18 mouse cellular contexts compared by ENCODE assay signal in genomic region chr13:20371501-20371900, GRCm38 (mm10).
DNase-seq lines count a peak whose midpoint lies in the region; ATAC-seq and TF ChIP-seq lines count a peak whose summit lies in the region.
"Had no signal": no experiment of that assay in that cellular context is flagged by ENCODE, and none has a peak within 500 bp of the region (broad histone marks: within the 10 kb centered on the region; RNA-seq: fewer than 3 reads in every experiment).

No protein-coding gene starts in this region.

- in situ Hi-C loops in CH12.LX (cut with MboI; ENCODE audit: low pct_ligation_motif_present, low pct_unique_long_range_greater_than_20kb, low sequenced_read_pairs), result no loop called here

- H3K4me2 ChIP-seq in kidney, embryonic 14.5 days (replicated peaks; ENCODE audit: low read depth, low read length), result no peak overlapping the region
- H3K4me2 ChIP-seq in neural tube, embryonic 13.5 days, result no peak overlapping the region
- H3K4me2 ChIP-seq in CH12.LX (ENCODE audit: insufficient read depth, low read depth, poor library complexity, severe bottlenecking), result peak overlapping the region; percentile 98
- H3K4me2 ChIP-seq: liver, embryonic 11.5 days; lung, embryonic 14.5 days had no signal

- TF ChIP-seq POLR2A in CH12.LX (IDR thresholded peaks at IDR 0.05; ENCODE audit: low read depth, low read length), result no peak

- no peak for ATAC-seq in kidney, embryonic 14.5 days (ENCODE audit: low FRiP score, low TSS enrichment)
- ATAC-seq in neural tube, embryonic 13.5 days (ENCODE audit: low read depth), result no peak
- ATAC-seq: forebrain, embryonic 14.5 days had no signal

- H3K4me3 ChIP-seq in kidney, embryonic 14.5 days (ENCODE audit: low read length), result no peak overlapping the region
- no peak overlapping the region for H3K4me3 ChIP-seq in neural tube, embryonic 13.5 days
- H3K4me3 ChIP-seq in CH12.LX (replicated peaks in 1 of 3; ENCODE audit: low read depth in 2 of 3, low read length in 2 of 3, poor library complexity in 1 of 3), result peak overlapping the region; percentile 15 to 43 (median 40)
- H3K4me3 ChIP-seq: erythroblast, embryonic 14.5 days; layer of hippocampus, adult 2 months; limb, embryonic 10.5 days; midbrain, embryonic 10.5 days had no signal

- no peak for TF ChIP-seq RAD21 in CH12.LX (IDR thresholded peaks at IDR 0.05; ENCODE audit: low read depth, low read length)

- peaks cover 5% of the 10 kb centered on the region; the same call in 1 of the 2 replicates for H3K4me1 ChIP-seq in kidney, embryonic 14.5 days (ENCODE audit: control insufficient read depth, insufficient read depth, low read length)
- peaks cover 37% of the 10 kb centered on the region for H3K4me1 ChIP-seq in neural tube, embryonic 13.5 days (replicated peaks)
- peaks cover 15 to 51% of the 10 kb centered on the region in 2 experiments for H3K4me1 ChIP-seq in CH12.LX (ENCODE audit: control insufficient read depth in 1 of 2, insufficient read depth in 2 of 2)

- peak; percentile 94 for TF ChIP-seq EP300 in CH12.LX (IDR thresholded peaks at IDR 0.05; ENCODE audit: low read length)

- TF ChIP-seq CTCF in CH12.LX (conservative IDR thresholded peaks at IDR 0.05 in 1 of 2, IDR thresholded peaks at IDR 0.05 in 1 of 2; ENCODE audit: low read depth in 2 of 2, low read length in 2 of 2), result no peak

- 0 out of 2 replicates have a peak overlapping the region, but pooled peaks have one; percentile 47 for H3K27ac ChIP-seq in kidney, embryonic 14.5 days (ENCODE audit: low read depth, low read length)
- H3K27ac ChIP-seq in neural tube, embryonic 13.5 days (replicated peaks), result peak overlapping the region; percentile 88; the same call in 1 of the 2 replicates
- peak overlapping the region; percentile 52 for H3K27ac ChIP-seq in CH12.LX (ENCODE audit: insufficient read depth, low read depth)
- H3K27ac ChIP-seq: layer of hippocampus, adult 2 months; limb, embryonic 10.5 days; midbrain, embryonic 10.5 days had no signal

- no peaks in the 10 kb centered on the region for H3K9me3 ChIP-seq in kidney, embryonic 14.5 days (ENCODE audit: control insufficient read depth, low read length)
- no peaks in the 10 kb centered on the region for H3K9me3 ChIP-seq in neural tube, embryonic 13.5 days
- H3K9me3 ChIP-seq in CH12.LX (replicated peaks; ENCODE audit: low read length), result no peaks in the 10 kb centered on the region
- H3K9me3 ChIP-seq: limb, embryonic 10.5 days; midbrain, embryonic 10.5 days had no signal

- 70% methylated on average over 6 of the region's 6 CpGs for WGBS in kidney, embryonic 14.5 days
- 73% methylated on average over 6 of the region's 6 CpGs for WGBS in neural tube, embryonic 13.5 days

- no peaks in the 10 kb centered on the region; the same call in 1 of the 2 replicates for H3K79me2 ChIP-seq in CH12.LX (replicated peaks; ENCODE audit: control insufficient read depth, extremely low read depth, insufficient read depth, poor library complexity, severe bottlenecking)

- dilution Hi-C loops in CH12.LX (cut with MboI; ENCODE audit: extremely low pct_ligation_motif_present, extremely low pct_unique_long_range_greater_than_20kb, low sequenced_read_pairs), result no loop called here

- no peak overlapping the region for H3K9ac ChIP-seq in kidney, embryonic 14.5 days (ENCODE audit: low read depth, low read length)
- H3K9ac ChIP-seq in neural tube, embryonic 13.5 days, result no peak overlapping the region
- 0 out of 2 replicates have a peak overlapping the region, but pooled peaks have one; percentile 57 for H3K9ac ChIP-seq in CH12.LX (ENCODE audit: insufficient read depth, low read depth)
- H3K9ac ChIP-seq: lung, embryonic 14.5 days had no signal

- H3K27me3 ChIP-seq in kidney, embryonic 14.5 days (ENCODE audit: control insufficient read depth, insufficient read depth, low read length), result no peaks in the 10 kb centered on the region
- H3K27me3 ChIP-seq in neural tube, embryonic 13.5 days, result no peaks in the 10 kb centered on the region
- no peaks in the 10 kb centered on the region for H3K27me3 ChIP-seq in CH12.LX (replicated peaks)

- H3K36me3 ChIP-seq in kidney, embryonic 14.5 days (ENCODE audit: control insufficient read depth, insufficient read depth, low read length), result no peaks in the 10 kb centered on the region
- no peaks in the 10 kb centered on the region for H3K36me3 ChIP-seq in neural tube, embryonic 13.5 days
- peaks cover 10 to 58% of the 10 kb centered on the region in 2 experiments for H3K36me3 ChIP-seq in CH12.LX (replicated peaks in 1 of 2; ENCODE audit: control insufficient read depth in 1 of 2, insufficient read depth in 1 of 2, low read length in 1 of 2)
- H3K36me3 ChIP-seq: limb, embryonic 10.5 days; midbrain, embryonic 10.5 days had no signal

- no peak for DNase-seq in kidney, adult 11 months
- no peak for DNase-seq in neural tube, embryonic 10.5 days (ENCODE audit: extremely low spot score, low spot score)
- peak; percentile 86 for DNase-seq in CH12.LX (ENCODE audit: extremely low read depth)
- no peak for DNase-seq in thymus, postnatal 10 days (ENCODE audit: low spot score in 2 of 2)
- DNase-seq in adrenal gland, postnatal 10 days, result no peak
- DNase-seq: adrenal gland, adult 8-10 months; cerebellum, adult 11-12 months; cerebellum, postnatal 36 days; lung, embryonic 14.5 days; lung, postnatal 4 days had no signal

TF ChIP-seq in CH12.LX, 34 proteins besides CTCF, POLR2A, EP300 and RAD21:
- TF ChIP-seq UBTF (IDR thresholded peaks at IDR 0.05; ENCODE audit: low read depth, low read length), result no peak
- peak; percentile 97 for TF ChIP-seq IRF4 (IDR thresholded peaks at IDR 0.05; ENCODE audit: low read depth, low read length)
- no peak for TF ChIP-seq TBP (conservative IDR thresholded peaks at IDR 0.05; ENCODE audit: low read depth, low read length)
- TF ChIP-seq ZNF384 (IDR thresholded peaks at IDR 0.05; ENCODE audit: low read depth, low read length), result no peak
- TF ChIP-seq CHD2 (IDR thresholded peaks at IDR 0.05; ENCODE audit: low read length), result 0 out of 2 replicates have a peak, but pooled peaks have one; percentile 34
- TF ChIP-seq ETS1 (conservative IDR thresholded peaks at IDR 0.05; ENCODE audit: low read depth, low read length), result peak; percentile 45; the same call in 1 of the 2 replicates
- TF ChIP-seq ZC3H11A (IDR thresholded peaks at IDR 0.05; ENCODE audit: low read depth, low read length), result no peak
- peak; percentile 16; the same call in 1 of the 2 replicates for TF ChIP-seq HCFC1 (IDR thresholded peaks at IDR 0.05; ENCODE audit: low read depth, low read length)
- no peak for TF ChIP-seq ZMIZ1 (IDR thresholded peaks at IDR 0.05; ENCODE audit: low read depth, low read length)
- TF ChIP-seq GABPA (IDR thresholded peaks at IDR 0.05; ENCODE audit: insufficient replicate concordance, low read depth, low read length), result no peak
- 0 out of 2 replicates have a peak, but pooled peaks have one; percentile 32 for TF ChIP-seq MAX (IDR thresholded peaks at IDR 0.05; ENCODE audit: low read length)
- peak; percentile 56 for TF ChIP-seq BHLHE40 (IDR thresholded peaks at IDR 0.05; ENCODE audit: low read depth, low read length)
- TF ChIP-seq KAT2A (IDR thresholded peaks at IDR 0.05; ENCODE audit: insufficient replicate concordance, low read length), result 0 out of 2 replicates have a peak, but pooled peaks have one; percentile 20
- TF ChIP-seq PAX5 (IDR thresholded peaks at IDR 0.05; ENCODE audit: low read length), result no peak
- no peak for TF ChIP-seq NELFE (IDR thresholded peaks at IDR 0.05; ENCODE audit: low read depth, low read length)
- peak; percentile 92 for TF ChIP-seq JUND (conservative IDR thresholded peaks at IDR 0.05; ENCODE audit: low read depth, low read length)
- no peak for TF ChIP-seq ZKSCAN1 (IDR thresholded peaks at IDR 0.05; ENCODE audit: borderline replicate concordance, low read depth, low read length)
- peak; percentile 39; the same call in 1 of the 2 replicates for TF ChIP-seq TCF12 (IDR thresholded peaks at IDR 0.05; ENCODE audit: low read depth, low read length)
- 0 out of 2 replicates have a peak, but pooled peaks have one; percentile 57 for TF ChIP-seq RCOR1 (conservative IDR thresholded peaks at IDR 0.05; ENCODE audit: low read depth, low read length)
- TF ChIP-seq SMC3 (IDR thresholded peaks at IDR 0.05; ENCODE audit: low read depth, low read length), result no peak
- TF ChIP-seq MEF2A (IDR thresholded peaks at IDR 0.05; ENCODE audit: borderline replicate concordance, low read depth, low read length), result peak; percentile 51; the same call in 1 of the 2 replicates
- no peak for TF ChIP-seq POLR2AphosphoS2 (IDR thresholded peaks at IDR 0.05; ENCODE audit: low read depth, low read length)
- no peak for TF ChIP-seq SIN3A (IDR thresholded peaks at IDR 0.05; ENCODE audit: low read length)
- TF ChIP-seq MAZ (IDR thresholded peaks at IDR 0.05; ENCODE audit: low read depth, low read length), result no peak
- no peak for TF ChIP-seq USF1 (IDR thresholded peaks at IDR 0.05; ENCODE audit: low read depth, low read length)
- no peak for TF ChIP-seq USF2 (conservative IDR thresholded peaks at IDR 0.05; ENCODE audit: low read depth, low read length)
- no peak for TF ChIP-seq E2F4 (IDR thresholded peaks at IDR 0.05; ENCODE audit: insufficient replicate concordance, low read depth, low read length)
- peak; percentile 76 for TF ChIP-seq JUN (IDR thresholded peaks at IDR 0.05; ENCODE audit: insufficient read depth, low read depth, low read length)
- no peak for TF ChIP-seq ELF1 (IDR thresholded peaks at IDR 0.05; ENCODE audit: low read depth, low read length)
- no peak; the same call in 1 of the 2 replicates for TF ChIP-seq MAFK (IDR thresholded peaks at IDR 0.05; ENCODE audit: insufficient replicate concordance, low read length)
- TF ChIP-seq NRF1 (IDR thresholded peaks at IDR 0.05; ENCODE audit: low read depth, low read length), result no peak
- no peak for TF ChIP-seq CHD1 (IDR thresholded peaks at IDR 0.05; ENCODE audit: low read depth, low read length)
- TF ChIP-seq MYC (IDR thresholded peaks at IDR 0.05; ENCODE audit: low read depth, low read length), result no peak
- TF ChIP-seq MXI1 (IDR thresholded peaks at IDR 0.05; ENCODE audit: low read depth, low read length), result peak; percentile 28; the same call in 1 of the 2 replicates

Comparison
In these comparisons a context has a peak if more than half of its experiments do, and no peak if none do; other contexts are left out.
1. H3K4me3 ChIP-seq: peak in CH12.LX (3 of 3); none in kidney, embryonic 14.5 days (single experiment) and neural tube, embryonic 13.5 days (single experiment).
2. Peak in every context shown above with its lines, with median percentiles within 50 percentile points of each other: H3K27ac ChIP-seq.